Mouse (Mus musculus): ENCODE results near the gene Cdk6. TPM values are rescaled to one million over a fixed set of nuclear protein-coding genes. Genes with fewer than 3 reads are reported as not detected.

Cdk6 gene
- polyA plus RNA-seq, 1 experiment from 2014 or later, result 16.6 TPM

DNA sequence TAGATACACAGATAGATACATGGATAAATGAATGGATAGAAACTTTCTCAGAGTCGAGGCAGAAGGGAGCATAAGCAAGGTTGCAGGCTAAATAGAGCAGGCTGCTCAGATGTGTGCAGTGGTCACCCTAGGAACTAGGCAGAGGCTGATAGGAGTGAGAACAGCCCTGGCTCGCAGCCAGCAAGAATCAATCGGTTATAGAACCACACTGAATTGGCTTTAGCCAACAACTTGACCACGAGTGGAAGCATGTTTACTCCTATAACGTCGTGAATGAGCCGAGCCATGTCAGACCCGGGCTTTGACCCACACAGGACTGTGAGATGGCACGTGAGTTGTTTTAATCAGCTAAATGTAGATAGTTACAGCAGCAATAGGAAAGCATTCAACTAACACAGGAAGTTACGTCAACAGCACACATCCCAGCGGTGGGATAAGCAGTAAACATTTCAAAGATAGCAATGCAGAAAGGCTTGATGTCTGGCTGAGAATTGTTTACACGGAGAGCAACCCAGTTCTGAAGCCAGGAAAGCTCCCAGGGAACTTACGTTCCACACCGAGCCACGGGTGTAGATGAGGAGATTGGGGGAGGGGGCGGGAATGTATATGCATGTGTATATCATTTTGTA is 147.0 kb downstream of the Cdk6 start:
- 53% methylated on average over 16 of the region's 16 CpGs for WGBS
- no peak for DNase-seq (ENCODE audit: low spot score)
- Histone ChIP-seq H3K27ac (replicated peaks) (no peak overlapping the region), H3K9ac (ENCODE audit: low read length) (no peak overlapping the region), H3K4me1 (replicated peaks; ENCODE audit: control insufficient read depth, insufficient read depth) (no peaks in the 10 kb centered on the region), H3K36me3 (ENCODE audit: control insufficient read depth, insufficient read depth, low read length) (peaks cover 2% of the 10 kb centered on the region; the same call in 1 of the 2 replicates), H3K9me3 (ENCODE audit: control insufficient read depth, low read length) (no peaks in the 10 kb centered on the region), H3K4me2 (replicated peaks; ENCODE audit: low read depth) (no peak overlapping the region), H3K27me3 (ENCODE audit: control insufficient read depth, insufficient read depth, low read length) (no peaks in the 10 kb centered on the region), H3K4me3 (ENCODE audit: low read depth, low read length) (no peak overlapping the region)
- ATAC-seq (ENCODE audit: low FRiP score, low TSS enrichment), result 0 out of 2 replicates have a peak, but pooled peaks have one; percentile 35
- TF ChIP-seq CTCF (IDR thresholded peaks at IDR 0.05; ENCODE audit: low read depth) (no peak), EP300 (optimal IDR thresholded peaks at IDR 0.05) (no peak)

GRCm38 (mm10) chr5:3490358-3490757 is 149.1 kb downstream of the Cdk6 start:
- Histone ChIP-seq H3K4me3 (ENCODE audit: low read depth, low read length) (no peak overlapping the region), H3K27me3 (ENCODE audit: control insufficient read depth, insufficient read depth, low read length) (no peaks in the 10 kb centered on the region), H3K4me2 (replicated peaks; ENCODE audit: low read depth) (no peak overlapping the region), H3K27ac (replicated peaks) (peak overlapping the region; percentile 65; the same call in 1 of the 2 replicates), H3K4me1 (replicated peaks; ENCODE audit: control insufficient read depth, insufficient read depth) (no peaks in the 10 kb centered on the region), H3K36me3 (ENCODE audit: control insufficient read depth, insufficient read depth, low read length) (no peaks in the 10 kb centered on the region), H3K9ac (ENCODE audit: low read length) (no peak overlapping the region), H3K9me3 (ENCODE audit: control insufficient read depth, low read length) (no peaks in the 10 kb centered on the region)
- ATAC-seq (ENCODE audit: low FRiP score, low TSS enrichment), result no peak
- no peak for TF ChIP-seq EP300 (optimal IDR thresholded peaks at IDR 0.05)
- TF ChIP-seq CTCF (IDR thresholded peaks at IDR 0.05; ENCODE audit: low read depth), result no peak
- whole genome bisulfite sequencing, result 62% methylated on average over 3 of the region's 3 CpGs
- DNase-seq (ENCODE audit: low spot score), result no peak

- Histone ChIP-seq H3K27ac (replicated peaks) (peak overlapping the region; percentile 65; the same call in 1 of the 2 replicates), H3K4me1 (replicated peaks; ENCODE audit: control insufficient read depth, insufficient read depth) (no peaks in the 10 kb centered on the region), H3K9me3 (ENCODE audit: control insufficient read depth, low read length) (no peaks in the 10 kb centered on the region), H3K36me3 (ENCODE audit: control insufficient read depth, insufficient read depth, low read length) (no peaks in the 10 kb centered on the region), H3K27me3 (ENCODE audit: control insufficient read depth, insufficient read depth, low read length) (no peaks in the 10 kb centered on the region), H3K4me2 (replicated peaks; ENCODE audit: low read depth) (no peak overlapping the region), H3K4me3 (ENCODE audit: low read depth, low read length) (no peak overlapping the region), H3K9ac (ENCODE audit: low read length) (no peak overlapping the region)
- ATAC-seq (ENCODE audit: low FRiP score, low TSS enrichment) (peak; percentile 65; the same call in 1 of the 2 replicates), DNase-seq (ENCODE audit: low spot score) (no peak)
- 48% methylated on average over 9 of the region's 9 CpGs for WGBS
- TF ChIP-seq EP300 (optimal IDR thresholded peaks at IDR 0.05) (no peak), CTCF (IDR thresholded peaks at IDR 0.05; ENCODE audit: low read depth) (no peak)
These were observed 149.8 kb downstream of the Cdk6 start for GRCm38 (mm10) chr5:3491084-3491483.

DNA sequence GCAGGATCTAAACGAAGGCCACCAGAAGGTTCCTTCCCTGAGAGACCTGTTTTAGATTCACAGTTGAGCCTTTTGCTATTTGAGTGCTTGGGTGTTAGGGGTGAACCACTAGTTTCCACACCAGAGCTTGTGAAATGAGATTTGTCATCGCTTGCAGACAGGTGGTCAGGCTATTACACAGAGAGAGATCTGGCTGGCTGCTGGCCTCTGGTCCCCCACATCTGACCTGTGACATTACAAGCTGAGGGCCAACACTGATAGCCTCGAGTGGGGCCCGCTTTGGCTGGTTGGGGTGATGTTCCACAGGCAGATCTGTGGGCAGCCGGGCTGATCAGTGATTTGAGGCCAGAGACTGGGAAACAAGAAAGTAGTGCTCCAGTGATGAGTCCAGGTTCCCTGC is 150.6 kb downstream of the Cdk6 start:
- WGBS, result 63% methylated on average over 5 of the region's 5 CpGs
- Histone ChIP-seq H3K4me2 (replicated peaks; ENCODE audit: low read depth) (no peak overlapping the region), H3K27me3 (ENCODE audit: control insufficient read depth, insufficient read depth, low read length) (no peaks in the 10 kb centered on the region), H3K27ac (replicated peaks) (no peak overlapping the region), H3K4me3 (ENCODE audit: low read depth, low read length) (no peak overlapping the region), H3K36me3 (ENCODE audit: control insufficient read depth, insufficient read depth, low read length) (no peaks in the 10 kb centered on the region), H3K9me3 (ENCODE audit: control insufficient read depth, low read length) (no peaks in the 10 kb centered on the region), H3K4me1 (replicated peaks; ENCODE audit: control insufficient read depth, insufficient read depth) (no peaks in the 10 kb centered on the region), H3K9ac (ENCODE audit: low read length) (no peak overlapping the region)
- ATAC-seq (ENCODE audit: low FRiP score, low TSS enrichment) (no peak), DNase-seq (ENCODE audit: low spot score) (no peak)
- TF ChIP-seq CTCF (IDR thresholded peaks at IDR 0.05; ENCODE audit: low read depth) (no peak), EP300 (optimal IDR thresholded peaks at IDR 0.05) (no peak)

GRCm38 (mm10) chr5:3492776-3493636 is 151.7 kb downstream of the Cdk6 start:
- Histone ChIP-seq H3K27ac (replicated peaks) (no peak overlapping the region), H3K9me3 (ENCODE audit: control insufficient read depth, low read length) (no peaks in the 10 kb centered on the region), H3K4me3 (ENCODE audit: low read depth, low read length) (no peak overlapping the region), H3K36me3 (ENCODE audit: control insufficient read depth, insufficient read depth, low read length) (no peaks in the 10 kb centered on the region), H3K4me2 (replicated peaks; ENCODE audit: low read depth) (no peak overlapping the region), H3K9ac (ENCODE audit: low read length) (no peak overlapping the region), H3K4me1 (replicated peaks; ENCODE audit: control insufficient read depth, insufficient read depth) (no peaks in the 10 kb centered on the region), H3K27me3 (ENCODE audit: control insufficient read depth, insufficient read depth, low read length) (no peaks in the 10 kb centered on the region)
- TF ChIP-seq CTCF (IDR thresholded peaks at IDR 0.05; ENCODE audit: low read depth), result no peak
- TF ChIP-seq EP300 (optimal IDR thresholded peaks at IDR 0.05), result no peak
- no peak for DNase-seq (ENCODE audit: low spot score)
- no peak for ATAC-seq (ENCODE audit: low FRiP score, low TSS enrichment)
- 92% methylated on average over 13 of the region's 13 CpGs for WGBS

DNA sequence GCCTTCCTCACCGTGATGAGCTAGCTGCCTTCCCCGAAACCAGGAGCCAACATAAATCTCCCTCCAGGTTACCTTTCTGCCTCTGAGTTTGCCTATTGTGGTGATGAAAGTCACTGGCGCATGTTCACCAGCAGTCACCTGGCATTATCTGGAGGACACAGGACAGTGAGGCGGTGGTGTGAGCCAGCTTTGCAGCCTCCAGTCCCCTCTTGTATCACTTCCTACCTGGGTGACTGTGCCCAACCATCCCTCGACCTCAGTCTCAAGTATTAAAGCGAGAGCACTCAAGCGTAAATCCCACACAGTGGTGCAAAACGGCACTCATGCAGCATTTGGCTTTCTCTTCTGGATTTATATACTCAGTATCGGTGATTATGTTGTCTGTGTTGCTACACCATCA is 152.7 kb downstream of the Cdk6 start:
- 90% methylated on average over 9 of the region's 9 CpGs for WGBS
- no peak for DNase-seq (ENCODE audit: low spot score)
- H3K27me3 ChIP-seq (ENCODE audit: control insufficient read depth, insufficient read depth, low read length), result no peaks in the 10 kb centered on the region
- H3K9ac ChIP-seq (ENCODE audit: low read length), result no peak overlapping the region
- no peak overlapping the region for H3K27ac ChIP-seq (replicated peaks)
- H3K4me3 ChIP-seq (ENCODE audit: low read depth, low read length), result no peak overlapping the region
- no peak for TF ChIP-seq CTCF (IDR thresholded peaks at IDR 0.05; ENCODE audit: low read depth)
- no peaks in the 10 kb centered on the region for H3K36me3 ChIP-seq (ENCODE audit: control insufficient read depth, insufficient read depth, low read length)
- no peak for ATAC-seq (ENCODE audit: low FRiP score, low TSS enrichment)
- no peaks in the 10 kb centered on the region for H3K9me3 ChIP-seq (ENCODE audit: control insufficient read depth, low read length)
- H3K4me2 ChIP-seq (replicated peaks; ENCODE audit: low read depth), result no peak overlapping the region
- H3K4me1 ChIP-seq (replicated peaks; ENCODE audit: control insufficient read depth, insufficient read depth), result no peaks in the 10 kb centered on the region
